Mouse (Mus musculus) heart, adult 11 months (tissue): Measurements from ENCODE around the gene Gm28051.

Source experiments
- DNase-seq: peaks from one replicate; pipeline ENCODE4 v3.0.0; 2022

Gene Gm28051

DNA sequence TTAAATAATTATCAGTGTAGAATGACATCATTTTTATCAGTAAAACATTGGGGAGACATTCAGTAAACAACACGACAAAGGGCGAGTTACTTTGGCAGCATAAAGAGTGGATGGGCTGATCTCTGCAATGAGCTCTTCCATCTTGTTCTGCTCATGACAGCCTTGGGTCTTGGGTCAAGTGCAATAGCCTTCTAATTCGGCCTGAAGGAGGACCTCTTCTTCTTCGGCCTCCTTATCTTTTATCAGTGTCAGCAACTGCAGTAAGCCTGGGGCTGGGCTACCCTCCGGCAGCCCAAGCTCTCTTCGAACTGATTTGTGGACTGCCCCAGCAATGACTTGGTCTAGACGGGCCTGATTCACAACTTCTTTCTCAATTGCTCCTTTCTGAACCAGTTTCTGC is 15.5 kb downstream of the Gm28051 start:
- DNase-seq, result peak; percentile 71

DNA sequence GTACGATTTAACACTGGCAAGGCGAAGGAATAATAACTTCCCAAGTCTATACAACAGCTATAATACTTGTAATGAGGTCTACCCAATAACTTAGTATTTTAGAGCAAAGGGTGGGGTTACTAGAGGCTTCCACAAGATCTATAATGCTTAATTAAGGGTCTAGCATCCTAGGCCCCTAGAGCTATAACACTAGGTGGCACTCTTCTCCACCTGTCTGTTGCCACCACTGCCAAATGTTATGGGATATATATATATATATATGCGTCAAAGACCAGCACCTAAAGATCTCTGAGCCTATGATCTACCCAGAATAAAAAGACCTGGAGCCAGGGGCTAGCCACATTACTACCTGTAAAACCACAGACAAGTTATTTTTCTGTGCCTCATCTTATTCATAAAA is 17.3 kb downstream of the Gm28051 start:
- no peak for DNase-seq

DNA sequence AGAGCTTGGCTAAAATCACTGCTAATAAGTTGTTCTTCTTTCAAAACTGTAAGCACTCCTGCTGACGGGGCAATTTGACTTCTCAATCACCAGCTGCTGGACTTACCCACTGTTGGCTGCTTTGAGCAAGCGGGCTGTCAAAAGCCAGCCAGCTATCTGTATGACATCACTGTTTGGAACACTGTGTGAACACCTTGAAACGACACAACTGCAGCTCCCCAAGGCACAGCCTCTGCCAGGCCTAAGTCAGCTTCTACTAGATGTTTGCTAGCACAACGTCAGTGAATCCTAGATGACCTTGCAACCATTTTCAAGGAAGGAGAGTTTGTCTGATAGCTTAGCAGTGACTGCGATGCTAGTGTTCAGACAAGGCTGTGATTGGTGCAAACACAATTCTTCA is 18.5 kb downstream of the Gm28051 start:
- no peak for DNase-seq

DNA sequence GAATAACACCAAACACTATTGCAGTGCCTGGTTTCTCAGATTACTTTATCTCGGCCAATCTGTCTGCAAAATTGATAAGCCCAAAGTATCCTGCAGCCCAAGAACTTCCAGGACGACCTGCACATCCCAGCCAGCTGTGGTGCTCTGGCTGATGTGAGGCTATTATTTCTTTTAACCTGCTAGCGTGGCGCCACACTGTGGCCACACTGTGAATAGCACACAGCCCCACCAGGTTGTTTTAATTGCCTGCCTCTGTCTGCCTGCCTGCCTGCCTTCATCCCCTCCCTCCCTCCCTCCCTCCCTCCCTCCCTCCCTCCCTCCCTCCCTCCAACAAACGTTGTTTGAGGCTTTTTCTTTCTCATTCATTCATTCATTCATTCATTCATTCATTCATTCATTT is 24.2 kb downstream of the Gm28051 start:
- DNase-seq, result peak; percentile 92

DNA sequence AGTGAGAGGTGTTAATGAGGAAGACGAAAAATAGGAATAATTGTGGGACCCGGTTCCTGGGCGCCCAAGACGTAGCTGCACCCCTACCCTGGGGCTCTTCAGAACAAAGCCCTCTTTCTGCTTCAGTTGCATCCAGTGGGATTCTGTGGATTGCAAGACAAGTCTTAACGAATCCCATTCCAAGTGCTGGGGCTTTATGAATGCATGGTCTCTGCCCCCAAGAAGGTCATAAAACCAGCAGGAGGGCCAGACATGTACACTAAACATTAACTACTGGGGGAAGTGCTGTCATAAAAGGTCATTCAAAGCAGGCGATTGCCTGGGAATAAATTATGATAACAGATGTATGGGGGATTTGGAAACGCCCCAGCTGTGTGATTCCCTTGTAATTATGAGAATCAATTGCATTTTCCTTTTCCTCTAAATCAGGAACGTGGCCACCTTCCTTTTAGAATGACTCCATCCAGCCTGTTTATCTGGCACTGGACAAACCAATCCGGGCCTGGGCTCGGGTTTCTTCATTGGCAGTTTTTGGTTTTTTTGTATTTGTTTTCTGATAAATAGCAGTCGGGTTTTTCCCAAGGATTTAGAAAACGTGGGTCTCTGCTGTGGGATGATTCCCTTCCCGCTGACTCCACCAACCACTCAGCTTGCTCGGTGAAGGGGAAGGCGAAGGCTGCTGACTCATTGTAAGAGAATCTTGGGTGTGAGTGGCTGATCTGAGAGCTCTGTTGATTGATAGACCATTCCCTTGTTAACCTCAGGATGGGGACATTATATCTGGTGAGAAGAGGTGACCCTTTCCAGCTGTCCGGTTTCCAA is 26.6 kb downstream of the Gm28051 start:
- DNase-seq, result no peak

DNA sequence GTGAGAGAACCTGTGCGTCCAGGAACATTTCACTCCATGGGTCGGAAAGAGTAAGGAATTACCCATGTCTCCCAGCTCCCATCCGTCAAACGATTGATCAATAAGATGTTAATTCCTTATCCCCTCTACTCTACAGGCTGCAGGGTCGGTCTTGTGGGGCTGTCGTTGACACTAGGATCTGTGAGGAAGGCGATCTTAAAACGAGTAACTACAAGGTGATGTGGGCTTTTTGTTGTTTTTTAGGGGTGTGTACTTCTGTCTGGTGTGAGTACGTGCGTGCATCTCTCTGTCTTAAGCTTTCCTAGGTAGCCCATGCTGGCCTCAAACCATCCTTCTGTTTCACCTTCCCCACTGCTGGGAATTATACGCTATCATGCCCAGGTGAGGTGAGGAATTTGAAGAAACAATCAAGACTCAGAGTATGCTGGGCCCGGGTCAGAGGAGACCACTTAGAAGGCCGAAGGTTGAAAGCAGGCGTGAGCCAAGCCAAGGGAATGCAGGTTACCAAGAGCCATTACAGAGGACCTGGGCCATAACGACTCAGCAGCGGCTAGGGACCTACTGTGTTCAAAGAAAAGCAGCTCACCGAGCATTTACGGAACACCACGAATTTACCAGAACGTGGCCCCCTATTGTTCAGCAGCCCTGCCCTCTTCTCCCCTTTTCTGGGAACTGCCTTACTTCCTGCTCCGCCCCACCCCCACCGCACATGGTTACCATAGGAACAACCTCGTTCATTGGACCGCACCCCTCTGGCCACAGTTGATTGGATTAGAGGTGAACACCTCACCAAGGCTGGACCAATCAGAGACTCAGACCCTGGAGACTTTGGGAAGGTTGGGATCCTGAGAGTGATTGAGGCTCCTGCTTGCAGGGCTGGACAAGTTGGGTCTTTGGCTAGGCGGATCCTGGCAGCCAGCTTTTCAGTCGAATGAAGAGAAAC is 27.4 kb downstream of the Gm28051 start:
- peak; percentile 97 for DNase-seq

DNA sequence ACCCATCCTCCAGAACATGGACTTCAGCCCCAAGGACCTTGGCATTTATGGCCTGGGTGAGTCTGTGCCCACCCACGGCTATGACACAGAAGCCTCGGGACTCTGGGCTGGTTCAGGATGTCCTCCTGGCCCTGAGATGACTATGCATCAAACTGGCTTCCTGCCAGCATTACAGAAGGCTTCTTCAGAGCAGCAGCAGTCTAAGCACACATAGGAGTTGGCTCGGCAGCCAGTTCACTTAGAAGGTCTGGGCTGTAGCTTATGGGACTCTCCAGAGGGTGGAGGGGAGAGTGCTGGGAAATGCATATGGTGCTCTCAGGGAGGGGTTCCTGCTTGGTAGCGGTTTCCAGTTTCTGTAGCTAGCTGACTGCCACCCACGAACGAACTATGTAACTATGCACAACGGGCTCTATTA is 31.8 kb downstream of the Gm28051 start:
- no peak for DNase-seq

DNA sequence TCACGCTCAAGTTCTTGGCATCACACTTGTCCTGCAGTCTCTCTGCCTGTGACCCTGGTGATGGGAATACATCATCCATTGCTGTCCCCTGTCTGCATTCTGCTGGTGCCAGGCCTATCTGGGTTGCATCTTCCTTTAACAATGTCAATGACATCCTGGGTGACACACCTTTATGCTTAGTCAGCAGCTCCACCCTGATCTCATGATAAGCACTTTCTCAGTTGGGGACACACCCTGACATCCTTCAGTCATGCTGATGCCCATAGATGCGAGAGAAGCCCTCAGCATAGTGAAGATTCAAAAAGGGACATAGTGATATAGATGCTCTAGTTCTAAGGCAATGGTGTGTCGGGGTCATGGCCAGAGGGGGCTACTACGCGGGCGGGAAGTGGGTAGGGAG is 32.4 kb downstream of the Gm28051 start:
- no peak for DNase-seq

DNA sequence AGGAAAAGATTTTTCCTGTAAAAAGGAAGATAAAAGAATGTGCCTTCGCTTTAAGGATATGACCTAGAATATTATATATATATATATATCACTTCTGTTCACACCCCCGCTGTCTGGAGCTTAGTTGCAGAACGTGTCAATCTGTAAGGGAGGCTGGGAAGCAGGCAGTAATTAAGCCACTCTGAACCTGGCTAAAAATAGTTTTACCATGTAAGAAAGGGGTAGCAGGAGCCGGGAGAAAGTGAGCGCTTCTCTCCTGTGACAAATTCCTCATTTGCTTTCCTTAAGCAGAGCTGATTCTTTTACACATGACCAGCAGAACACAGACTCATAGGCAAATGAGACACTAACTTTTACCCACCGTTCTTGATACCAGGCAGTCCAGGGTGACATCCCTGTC is 33.7 kb downstream of the Gm28051 start:
- DNase-seq, result no peak

DNA sequence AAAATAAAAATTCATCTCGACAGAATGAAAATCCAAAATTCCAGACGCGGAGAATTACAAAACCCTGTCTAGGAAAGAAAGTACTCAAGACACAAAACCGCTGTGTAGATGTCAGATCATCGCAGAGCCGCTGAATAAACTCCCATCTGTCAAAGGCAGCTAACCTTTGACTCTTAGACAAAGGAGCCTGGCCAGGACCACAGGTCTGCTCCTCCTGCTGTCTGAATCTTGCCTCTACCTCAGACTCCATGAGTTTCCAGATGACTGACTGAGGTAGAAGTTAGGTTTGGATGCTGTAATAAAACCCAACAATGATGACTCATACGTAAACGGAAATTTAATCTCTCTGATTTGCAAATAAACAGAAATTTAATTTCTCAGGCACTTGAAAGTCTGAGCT is 34.6 kb downstream of the Gm28051 start:
- DNase-seq, result no peak

DNA sequence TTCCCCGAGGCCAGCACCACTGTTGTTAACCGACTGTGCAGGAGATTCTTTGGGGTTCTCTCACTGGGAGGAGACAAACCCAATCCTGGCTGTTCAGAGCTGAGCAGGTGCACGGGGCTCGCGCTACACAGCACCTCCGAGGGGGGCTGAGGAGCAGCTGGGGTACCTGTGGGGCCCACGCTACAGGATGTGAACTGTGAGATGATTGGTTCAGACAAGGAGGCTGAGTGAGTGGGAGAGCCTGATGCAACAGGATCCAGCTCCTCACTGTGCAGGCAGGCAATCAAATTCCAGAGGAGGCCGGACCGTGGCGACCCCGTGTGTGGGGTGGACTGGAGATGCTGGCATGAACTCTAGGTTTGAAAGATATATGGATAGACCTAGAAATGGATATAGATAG is 35.1 kb downstream of the Gm28051 start:
- DNase-seq, result peak; percentile 70

DNA sequence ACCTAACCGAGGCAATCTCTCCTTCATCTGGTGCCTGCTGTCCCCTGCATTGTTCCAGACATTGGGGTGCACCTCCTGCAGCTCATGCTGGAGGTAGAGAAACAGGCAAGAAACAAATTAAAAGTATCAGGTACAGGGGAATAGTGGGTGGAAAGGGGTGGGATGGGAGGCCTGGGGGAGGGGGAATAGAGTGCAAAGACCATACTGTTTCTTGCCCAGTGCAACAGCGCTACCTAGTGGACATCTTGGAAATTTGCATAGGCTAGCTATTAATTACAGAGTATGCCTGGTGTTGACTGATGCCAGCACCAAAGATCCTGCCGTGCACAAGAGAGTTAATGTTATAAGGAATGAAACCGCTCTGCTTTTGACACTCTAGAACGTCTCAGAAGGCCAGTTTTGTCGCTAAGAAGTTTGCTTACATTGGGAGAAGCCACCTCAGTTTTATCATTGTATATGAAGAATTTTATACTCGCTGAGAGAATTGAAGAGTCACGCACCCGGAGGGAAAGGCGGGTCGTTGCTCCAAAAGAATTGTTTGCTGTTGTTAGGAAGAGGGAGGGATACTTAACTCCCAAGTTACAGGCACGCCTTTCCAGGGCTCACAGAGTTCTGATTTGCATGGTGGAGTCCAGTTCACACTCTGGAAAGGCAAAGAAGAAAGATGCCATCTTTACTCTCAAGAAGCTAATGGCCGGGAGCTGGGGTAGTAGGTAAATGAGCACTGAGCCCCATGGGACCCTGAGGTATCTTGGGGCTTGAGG is 37.8 kb downstream of the Gm28051 start:
- DNase-seq, result peak; percentile 86

DNA sequence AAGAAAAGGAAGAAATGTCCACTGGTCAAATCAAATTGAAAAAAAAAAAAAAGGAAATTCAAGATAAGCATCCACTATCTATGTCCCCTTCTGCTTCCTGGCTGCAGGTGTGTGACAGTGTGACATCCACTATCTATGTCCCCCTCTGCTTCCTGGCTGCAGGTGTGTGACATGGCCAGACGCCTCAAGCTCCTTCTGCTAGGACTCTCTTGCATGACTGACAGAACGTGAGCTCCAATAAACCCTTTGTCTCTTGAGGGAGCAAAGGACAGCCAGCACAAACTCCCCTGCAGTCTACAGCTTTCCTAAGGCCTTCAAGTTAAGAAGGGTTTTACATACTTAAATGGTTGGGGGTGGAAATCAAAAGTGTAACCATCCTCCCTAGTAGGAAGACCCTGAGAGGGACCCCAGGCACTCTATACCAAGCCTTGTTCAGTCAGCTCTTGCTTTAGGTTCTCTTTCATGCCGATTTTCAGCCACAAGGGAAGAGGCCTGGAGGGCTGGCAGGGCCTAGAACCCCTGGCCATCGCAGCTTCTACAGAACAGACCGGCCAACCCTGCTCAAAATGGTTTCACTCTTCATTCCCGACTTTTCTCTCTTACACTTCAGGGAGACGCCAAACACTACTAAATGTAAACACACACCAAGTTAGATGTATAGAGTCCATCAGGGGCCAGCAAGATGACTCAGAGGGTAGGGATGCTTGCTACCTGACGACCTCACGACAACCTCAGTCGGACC is 42.7 kb downstream of the Gm28051 start:
- peak; percentile 64 for DNase-seq

DNA sequence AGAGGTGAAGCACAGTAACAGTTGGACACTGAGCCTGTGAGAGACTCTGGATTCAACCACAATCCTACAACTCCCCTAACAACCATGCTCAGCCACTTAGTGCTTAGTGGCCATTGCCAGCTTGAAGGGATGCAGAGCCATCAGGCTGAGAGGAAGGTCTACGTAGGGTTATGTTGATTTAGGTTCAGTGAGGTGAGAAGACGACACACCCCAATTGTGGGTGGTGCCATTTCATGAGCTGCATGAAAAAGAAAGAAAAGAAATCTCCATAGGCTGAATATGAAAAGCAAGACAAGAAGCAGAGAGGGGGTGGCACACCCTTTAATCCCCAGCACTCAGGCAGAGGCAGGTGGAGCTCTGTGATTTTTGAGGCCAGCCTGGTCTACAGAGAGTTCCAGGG is 43.4 kb downstream of the Gm28051 start:
- no peak for DNase-seq

DNA sequence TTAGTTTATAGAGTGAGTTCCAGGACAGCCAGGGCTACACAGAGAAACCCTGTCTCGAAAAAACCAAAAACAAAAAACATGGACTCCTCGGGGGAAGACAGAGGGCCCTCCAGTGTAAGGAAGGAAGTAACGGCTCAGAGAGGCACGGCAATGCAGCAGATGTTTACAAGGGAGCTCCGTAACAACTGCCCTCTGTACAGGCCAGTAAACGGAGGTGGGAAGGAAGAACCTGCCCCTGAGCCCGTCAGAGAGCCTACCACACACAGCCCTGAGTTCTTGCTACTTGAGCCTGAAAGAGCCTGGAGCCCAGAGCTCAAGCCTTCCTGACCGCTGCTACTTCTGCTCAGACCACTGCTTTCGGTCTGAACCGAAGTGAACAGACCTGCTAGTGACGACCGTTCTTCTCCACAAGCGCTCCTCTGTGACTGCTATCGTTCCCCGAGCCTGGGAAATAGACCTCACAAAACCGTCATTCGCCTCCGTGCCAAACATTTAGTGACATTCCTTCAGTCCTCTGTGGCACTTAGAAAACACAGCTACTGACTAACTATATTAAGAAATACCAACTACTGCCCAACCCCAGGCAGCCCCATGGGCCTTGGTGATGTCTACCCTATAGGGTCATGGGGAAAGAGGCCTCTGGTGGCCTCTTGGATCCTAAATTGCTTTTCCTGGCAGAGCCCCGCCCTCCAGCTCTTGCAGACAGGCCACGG is 44.3 kb downstream of the Gm28051 start:
- DNase-seq, result peak; percentile 88

DNA sequence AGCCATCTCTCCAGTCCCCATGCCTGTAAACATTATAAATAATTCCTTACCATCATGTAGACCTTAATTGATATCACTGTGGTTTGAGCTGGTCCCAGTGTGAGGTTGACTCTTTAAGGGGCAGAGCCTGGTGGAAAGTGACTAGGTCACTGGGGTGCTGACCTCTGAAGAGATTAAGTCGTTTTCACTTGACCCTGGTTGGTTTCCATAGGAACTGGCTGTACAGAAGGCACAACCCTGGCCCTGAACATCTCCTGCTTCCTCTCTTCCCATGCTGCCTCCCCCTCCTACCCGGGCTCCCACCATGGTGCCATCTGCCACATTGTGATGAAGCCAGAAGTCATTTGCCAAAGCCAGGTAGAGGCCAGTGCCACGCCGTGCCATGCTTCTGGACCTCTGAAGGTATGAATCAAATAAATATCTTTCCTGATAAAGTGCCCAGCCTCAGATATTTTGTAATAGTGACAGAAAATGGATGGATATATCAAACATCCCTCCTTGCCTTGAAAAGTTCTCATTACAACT is 46.7 kb downstream of the Gm28051 start:
- peak; percentile 60 for DNase-seq

DNA sequence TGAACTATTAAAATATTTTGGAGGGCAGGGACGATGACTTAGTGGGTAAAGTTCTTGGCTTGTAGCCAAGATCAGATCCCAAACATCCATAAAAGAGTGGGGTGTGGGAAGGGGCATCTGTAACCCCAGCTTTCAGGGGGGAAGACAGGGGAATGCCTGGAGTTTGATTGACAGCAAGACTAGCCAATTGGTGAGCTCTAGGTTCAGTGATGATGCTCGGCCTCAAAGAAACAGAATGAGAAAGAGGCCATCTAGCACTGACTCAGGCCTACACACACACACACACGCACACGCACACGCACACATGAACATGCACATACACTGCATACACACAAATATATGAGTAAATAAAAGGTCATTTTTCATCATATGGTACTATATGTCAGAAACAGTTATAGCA is 47.7 kb downstream of the Gm28051 start:
- peak; percentile 56 for DNase-seq

DNA sequence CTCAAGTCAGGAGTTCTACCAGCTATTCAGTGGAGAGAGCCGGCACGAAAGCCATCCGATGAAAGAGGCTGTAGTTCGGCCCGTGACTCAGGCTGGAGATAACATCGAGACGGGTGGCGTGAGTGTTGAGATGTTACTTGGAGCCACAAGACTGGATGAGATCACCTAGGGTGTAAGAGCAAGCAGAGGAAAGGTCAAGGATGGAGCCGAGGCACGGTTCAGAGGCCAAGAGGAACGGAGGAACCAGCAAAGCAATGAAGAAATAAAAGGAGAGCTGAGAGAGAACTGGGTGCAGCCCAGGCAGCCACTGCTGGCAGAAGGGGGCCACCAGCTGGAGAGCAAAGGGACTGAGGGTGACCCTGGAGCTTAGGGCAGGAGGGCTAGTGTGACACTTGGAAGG is 49.3 kb downstream of the Gm28051 start:
- peak; percentile 93 for DNase-seq

DNA sequence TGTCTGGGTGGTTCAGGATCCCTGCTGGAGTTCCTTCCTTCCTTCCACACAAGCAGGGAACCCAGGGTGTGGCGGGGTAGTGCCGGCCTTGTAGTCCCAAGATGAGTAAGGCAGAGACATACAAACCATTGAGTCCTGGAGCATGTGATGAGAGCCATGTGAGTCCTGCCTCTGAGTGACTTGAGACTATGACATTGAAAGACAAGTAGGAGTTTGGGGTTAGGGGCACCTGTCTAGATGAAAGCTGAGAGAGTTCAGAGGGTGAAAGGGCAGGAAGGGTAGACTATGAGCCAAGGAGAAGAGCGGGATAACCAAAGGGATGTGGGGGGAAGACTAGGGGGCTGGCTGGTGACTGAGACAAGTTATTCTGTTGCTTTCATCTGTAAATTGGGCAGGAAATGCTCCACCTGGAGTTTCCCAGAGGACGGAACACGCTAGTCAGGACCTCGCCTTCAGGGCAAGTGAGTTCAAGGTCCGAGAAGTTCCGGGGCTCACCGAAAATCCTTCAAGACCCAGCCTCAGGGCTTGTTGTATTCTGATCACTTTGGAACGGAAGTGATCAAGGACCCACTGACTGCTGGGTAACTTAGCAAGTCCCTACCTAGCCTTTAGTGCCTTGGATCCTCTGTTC is 50.6 kb downstream of the Gm28051 start:
- peak; percentile 87 for DNase-seq

DNA sequence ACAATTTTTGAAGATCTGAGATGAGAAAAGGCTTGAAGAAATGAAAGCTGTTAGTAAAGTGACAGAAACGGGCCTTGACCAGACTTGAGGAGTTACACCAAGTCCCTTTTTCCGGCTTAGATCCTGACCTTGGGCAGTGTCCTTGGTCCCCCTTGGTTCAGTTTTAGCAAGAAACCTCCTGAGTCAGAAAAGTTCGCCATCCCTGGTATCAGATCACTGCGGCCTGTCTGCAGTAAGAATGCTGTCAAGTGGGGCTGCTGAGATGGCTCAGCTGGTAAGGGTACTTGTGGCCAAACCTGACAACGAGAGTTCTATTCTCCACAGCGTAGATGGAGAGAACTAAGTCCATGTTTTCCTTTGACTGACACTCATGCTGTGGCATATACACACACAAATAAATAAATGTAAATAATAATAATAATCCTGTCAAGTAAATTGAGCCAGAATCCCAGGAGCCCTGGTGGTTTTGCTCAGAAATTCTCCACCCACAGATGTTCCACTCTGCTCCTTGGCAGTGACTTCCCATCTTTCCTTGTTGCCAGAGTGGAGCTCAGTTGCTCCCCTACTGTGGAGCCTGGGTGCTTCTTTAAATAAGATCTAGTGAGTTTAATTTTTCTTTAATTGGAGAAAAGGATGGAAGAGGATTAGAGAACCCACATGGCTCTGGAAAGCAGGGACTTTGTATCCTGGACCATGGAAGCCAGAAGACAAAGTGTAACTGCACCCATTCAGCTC is 51.5 kb downstream of the Gm28051 start:
- DNase-seq, result no peak
